Mouse (Mus musculus) heart, postnatal 4 days (tissue): ENCODE results near the gene Pkmyt1. TPM values are rescaled to one million over a fixed set of nuclear protein-coding genes. Genes with fewer than 3 reads are reported as not detected.

ENCODE experiments used
- total RNA-seq, 2 experiments: library from RNA; stranded (reverse); gene quantifications; 2 replicates each; pipeline ENCODE4 v1.2.3; 2021

The Pkmyt1 gene
- total RNA-seq, 2 experiments from 2014 or later, result 16.6 to 16.7 TPM

Other genes starting within 250 kb of the Pkmyt1 start
- not detected for gene Vmn2r117, start 246.6 kb upstream of the Pkmyt1 start, total RNA-seq
- gene Zfp213, start 162.1 kb upstream of the Pkmyt1 start, total RNA-seq, result 1 to 10 TPM; 5.8 to 6.3 TPM
- gene Zfp13, start 126.8 kb upstream of the Pkmyt1 start, total RNA-seq, result 10 to 100 TPM in 1 of 2 experiments, 1 to 10 TPM in 1; 9.3 to 10.3 TPM
- not detected for gene Zscan10, start 125.5 kb upstream of the Pkmyt1 start, total RNA-seq
- under 1 TPM; 0.48 to 0.50 TPM for gene Mmp25, start 81.1 kb upstream of the Pkmyt1 start, total RNA-seq
- under 1 TPM in 1 of 2 experiments, not detected in 1; 0.14 TPM for gene Bicdl2, start 65.8 kb upstream of the Pkmyt1 start, total RNA-seq
- 100 to 1,000 TPM; 214 to 238 TPM for gene Hcfc1r1, start 52.7 kb upstream of the Pkmyt1 start, total RNA-seq
- 10 to 100 TPM; 24.8 to 28.8 TPM for gene Thoc6, start 52.5 kb upstream of the Pkmyt1 start, total RNA-seq
- gene Tnfrsf12a, start 48.9 kb upstream of the Pkmyt1 start, total RNA-seq, result 100 to 1,000 TPM; 212 to 246 TPM
- gene Cldn6, start 47.1 kb upstream of the Pkmyt1 start, total RNA-seq, result not detected
- gene Cldn9, start 42.3 kb upstream of the Pkmyt1 start, total RNA-seq, result not detected
- gene 1520401A03Rik, start 3.6 kb upstream of the Pkmyt1 start, total RNA-seq, result not detected
- 10 to 100 TPM; 19.1 to 19.3 TPM for gene Paqr4, start 14.5 kb downstream of the Pkmyt1 start, total RNA-seq
- gene Kremen2, start 19.5 kb downstream of the Pkmyt1 start, total RNA-seq, result not detected
- 10 to 100 TPM; 32.8 to 33.4 TPM for gene Flywch1, start 45.3 kb downstream of the Pkmyt1 start, total RNA-seq
- 1 to 10 TPM; 1.2 to 2.2 TPM for gene Flywch2, start 59.7 kb downstream of the Pkmyt1 start, total RNA-seq
- 100 to 1,000 TPM; 275 to 287 TPM for gene Srrm2, start 64.2 kb downstream of the Pkmyt1 start, total RNA-seq
- gene Elob, start 102.8 kb downstream of the Pkmyt1 start, total RNA-seq, result 100 to 1,000 TPM; 413 to 427 TPM
- not detected for gene Prss33, start 109.7 kb downstream of the Pkmyt1 start, total RNA-seq
- not detected for gene Prss32, start 117.5 kb downstream of the Pkmyt1 start, total RNA-seq
- gene Prss41, start 117.8 kb downstream of the Pkmyt1 start, total RNA-seq, result not detected
- gene Prss21, start 141.7 kb downstream of the Pkmyt1 start, total RNA-seq, result not detected
- not detected for gene Dcpp1, start 154.5 kb downstream of the Pkmyt1 start, total RNA-seq
- not detected for gene Dcpp2, start 154.5 kb downstream of the Pkmyt1 start, total RNA-seq
- gene Dcpp3, start 191.1 kb downstream of the Pkmyt1 start, total RNA-seq, result not detected
- not detected for gene Sbp, start 215.3 kb downstream of the Pkmyt1 start, total RNA-seq
- not detected for gene Sbpl, start 228.9 kb downstream of the Pkmyt1 start, total RNA-seq